Mouse (Mus musculus) left cerebral cortex, adult 2 months (tissue): ENCODE measurements at regions not wholly inside any gene's neighbourhood (a gene's known extent, or its start where the extent isn't known, plus 50 kb on each side); places are given as distances from the start of the nearest gene placed in this dataset.
A peak's percentile ranks its signal among the peaks of the same experiment; 100 is the strongest.
"Not testable (repeated sequence)": the region's sequence is repeated elsewhere in the genome, so short reads cannot be mapped to it uniquely, and the experiment has no call there.

Source experiments
- DNase-seq, 2 experiments: peaks; one replicate each; pipeline ENCODE4 v3.0.0; 2021 to 2022; ENCODE audit warnings: low spot score in 2 of 2, mixed read lengths in 1 of 2; ENCODE audit errors: extremely low spot score in 1 of 2
- H3K27ac ChIP-seq: fragments of 200-600 bp; 2 replicates; pipeline ENCODE4 v1.8.1; 2022
- H3K4me3 ChIP-seq: fragments of 200-600 bp; 2 replicates; pipeline ENCODE4 v1.8.1; 2022
- CTCF ChIP-seq: fragments of 200-600 bp; IDR thresholded peaks from 2 replicates; pipeline ENCODE4 v1.8.1; 2022; ENCODE audit warnings: antibody characterized with exemption, mild to moderate bottlenecking, moderate library complexity
- intact Hi-C: fragments of 180-260 bp; cut with DNase I; formaldehyde crosslinking; loops from one replicate; pipeline ENCODE4 v1.15.1; 2025

DNA sequence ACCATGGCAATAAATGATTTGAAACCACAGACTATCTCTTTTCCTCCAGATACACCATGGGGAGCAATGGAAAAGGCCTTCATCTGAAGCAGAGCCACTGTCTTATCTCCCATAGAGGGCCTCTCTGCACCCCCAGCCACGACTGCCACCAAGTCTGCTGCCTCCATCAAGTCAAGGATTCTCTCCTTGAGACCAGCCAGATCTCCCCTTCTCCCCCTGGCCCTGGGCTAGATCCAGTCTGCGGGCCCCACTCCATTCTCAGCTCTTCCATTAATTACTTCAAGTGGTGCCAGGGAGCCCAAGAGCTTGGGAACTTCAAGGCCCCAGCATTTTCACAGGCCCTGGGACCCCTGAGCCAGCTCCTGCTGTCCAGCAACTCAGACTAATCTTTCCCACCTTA, 351.8 kb upstream of the Cypt12 start:
- Histone ChIP-seq H3K4me3 (no peak overlapping the region), H3K27ac (no peak overlapping the region)
- intact Hi-C loops: no loop called here
- DNase-seq: no peak
- no peak for TF ChIP-seq CTCF

DNA sequence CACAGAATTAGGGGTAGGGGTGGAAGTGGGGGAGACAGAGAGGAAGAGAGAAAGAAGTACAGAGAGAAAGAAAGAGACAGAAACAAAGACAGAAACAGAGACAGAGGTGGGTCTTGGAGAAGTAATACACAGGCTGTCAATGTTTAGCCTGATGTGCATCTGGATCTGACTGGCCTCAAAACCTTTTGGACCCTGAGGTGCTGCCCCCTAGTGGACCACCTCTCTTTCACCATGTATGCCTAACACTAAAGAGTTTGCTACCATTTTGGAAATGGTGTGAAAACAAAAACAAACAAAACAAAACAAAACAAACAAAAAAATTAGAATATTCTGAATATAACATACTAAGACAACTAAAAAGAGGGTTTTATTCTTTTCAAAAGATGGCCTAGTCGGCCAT, 334.7 kb upstream of the Cypt12 start:
- peak; percentile 34 for TF ChIP-seq CTCF
- Histone ChIP-seq H3K4me3 (no peak overlapping the region), H3K27ac (no peak overlapping the region)
- intact Hi-C loops: no loop called here
- no peak for DNase-seq

DNA sequence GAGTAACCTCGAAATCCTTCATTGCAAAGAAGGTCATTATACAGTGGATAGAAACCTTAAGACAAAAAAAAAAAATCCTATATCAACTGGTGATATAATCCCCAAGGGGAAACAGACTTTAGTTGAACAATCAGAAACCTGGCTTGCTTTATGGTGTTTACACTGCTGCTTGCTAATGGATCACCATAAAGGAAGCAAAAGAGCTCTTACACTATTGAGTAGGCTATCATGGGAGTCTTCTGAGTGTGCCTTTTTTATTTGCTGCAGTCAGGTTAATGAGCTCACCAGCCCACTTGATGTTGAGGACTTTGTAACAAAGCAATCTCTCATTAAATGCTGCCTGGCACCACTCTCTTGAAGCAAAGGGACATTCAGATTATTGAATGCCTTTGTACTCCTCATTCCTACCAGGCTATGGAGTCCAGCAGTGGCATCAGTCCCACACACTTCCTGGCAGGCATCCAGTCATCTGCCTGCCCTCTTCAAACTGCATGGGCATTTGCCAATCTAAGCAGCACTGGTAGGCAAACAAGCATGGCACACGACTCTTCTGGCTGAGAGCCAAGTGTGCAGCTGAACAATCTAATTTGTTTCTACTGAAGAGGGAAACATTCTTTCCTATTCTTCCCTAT, 331.7 kb upstream of the Cypt12 start:
- TF ChIP-seq CTCF: no peak
- peak; percentile 32 to 42 for DNase-seq
- intact Hi-C loops: loop anchor here (5.0 kb wide), 1 partner anchor 1149 kb away; no protein-coding TSS in a partner anchor
- Histone ChIP-seq H3K27ac (no peak overlapping the region), H3K4me3 (no peak overlapping the region)

DNA sequence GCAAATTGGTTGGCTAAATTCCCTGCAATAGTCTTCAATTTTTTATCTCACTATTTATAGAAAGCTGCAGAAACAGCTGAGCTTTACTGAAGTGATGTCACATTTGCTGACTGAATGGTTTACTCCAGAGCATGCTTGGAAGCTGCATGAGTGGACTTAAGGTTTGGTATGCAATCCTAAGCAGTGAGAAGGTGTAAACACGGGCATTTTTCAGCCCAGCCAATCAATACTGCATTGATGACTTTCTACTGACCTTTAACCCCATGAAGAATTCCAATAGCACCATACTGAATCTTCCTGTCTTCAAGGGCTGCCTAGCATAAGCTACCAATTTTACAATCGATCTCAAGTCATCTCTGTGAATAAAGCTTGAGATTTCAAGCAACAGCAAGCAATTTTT, 328.7 kb upstream of the Cypt12 start:
- peak overlapping the region; percentile 71 for H3K27ac ChIP-seq
- intact Hi-C loops: loop anchor here (5.0 kb wide), 1 partner anchor 1152 kb away; no protein-coding TSS in a partner anchor

DNA sequence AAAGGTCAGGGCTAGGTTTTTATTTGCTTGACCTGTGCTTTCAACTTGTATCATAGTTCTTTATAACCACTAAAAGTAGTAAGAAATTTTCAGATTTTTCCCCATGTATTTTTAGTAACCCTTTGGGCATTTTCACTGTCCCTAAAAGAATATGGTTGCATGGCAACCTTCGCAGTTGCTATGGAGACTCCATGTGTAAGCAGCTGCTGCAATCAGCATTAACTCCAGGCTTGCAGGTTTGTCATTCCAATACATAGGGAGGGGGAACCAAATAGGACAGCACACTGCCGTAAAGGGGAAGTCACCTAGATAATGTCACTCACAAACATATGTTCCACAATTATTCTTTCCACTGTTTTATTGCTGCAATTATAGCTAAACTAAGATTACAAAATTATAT, 328.3 kb upstream of the Cypt12 start:
- Histone ChIP-seq H3K4me3 (no peak overlapping the region), H3K27ac (peak overlapping the region; percentile 71)
- TF ChIP-seq CTCF: no peak
- DNase-seq: peak; percentile 47 to 56
- intact Hi-C loops: loop anchor here (2.0 to 5.0 kb wide), 2 partner anchors 171 to 1153 kb away; no protein-coding TSS in a partner anchor

More for the DNA sequence above, 328.7 kb upstream of the Cypt12 start:
- no peak for TF ChIP-seq CTCF
- H3K4me3 ChIP-seq: no peak overlapping the region
- no peak for DNase-seq

DNA sequence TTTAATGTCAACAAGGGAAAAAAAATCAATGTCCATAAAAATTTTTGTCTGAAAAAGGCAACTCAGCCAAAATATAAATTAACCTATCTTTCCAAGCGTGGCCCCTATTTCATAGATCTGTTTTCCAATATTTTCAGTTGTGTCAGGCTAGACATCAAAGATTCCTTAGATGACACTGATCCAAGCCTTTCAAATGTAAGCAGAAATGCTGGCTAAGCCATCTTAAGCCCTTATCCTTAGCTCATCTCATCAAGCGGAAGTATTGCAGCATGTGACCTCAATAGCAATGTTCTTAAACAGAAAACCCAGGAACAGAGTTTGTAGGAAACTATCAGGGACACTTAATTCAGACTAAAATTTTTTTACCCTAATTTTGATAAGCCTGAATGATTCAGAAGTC, 327.8 kb upstream of the Cypt12 start:
- peak overlapping the region; percentile 71 for H3K27ac ChIP-seq
- intact Hi-C loops: loop anchor here (2.0 kb wide), 1 partner anchor 170 kb away; no protein-coding TSS in a partner anchor

DNA sequence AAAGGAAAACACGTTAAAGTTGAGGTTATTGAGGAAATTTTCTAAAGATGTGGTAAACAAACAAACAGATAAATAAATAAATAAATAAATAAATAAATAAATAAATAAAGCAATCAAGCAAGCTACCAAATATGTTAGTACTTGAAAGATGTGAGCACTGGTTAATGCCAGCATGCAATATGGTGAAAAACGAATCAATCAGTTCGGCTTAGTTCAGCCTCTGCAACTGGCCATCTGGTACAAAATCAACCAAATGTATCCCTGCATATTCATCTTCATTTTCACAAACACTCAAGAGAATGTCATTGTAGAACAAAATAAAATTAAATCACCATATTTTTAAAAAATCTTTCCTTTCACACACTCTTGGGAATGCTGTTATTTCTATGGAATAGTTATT, 315.7 kb upstream of the Cypt12 start:
- no peak overlapping the region for H3K27ac ChIP-seq
- intact Hi-C loops: no loop called here
- DNase-seq: no peak
- no peak for TF ChIP-seq CTCF
- H3K4me3 ChIP-seq: no peak overlapping the region

More for the DNA sequence above, 327.8 kb upstream of the Cypt12 start:
- no peak for DNase-seq
- no peak for TF ChIP-seq CTCF
- no peak overlapping the region for H3K4me3 ChIP-seq

DNA sequence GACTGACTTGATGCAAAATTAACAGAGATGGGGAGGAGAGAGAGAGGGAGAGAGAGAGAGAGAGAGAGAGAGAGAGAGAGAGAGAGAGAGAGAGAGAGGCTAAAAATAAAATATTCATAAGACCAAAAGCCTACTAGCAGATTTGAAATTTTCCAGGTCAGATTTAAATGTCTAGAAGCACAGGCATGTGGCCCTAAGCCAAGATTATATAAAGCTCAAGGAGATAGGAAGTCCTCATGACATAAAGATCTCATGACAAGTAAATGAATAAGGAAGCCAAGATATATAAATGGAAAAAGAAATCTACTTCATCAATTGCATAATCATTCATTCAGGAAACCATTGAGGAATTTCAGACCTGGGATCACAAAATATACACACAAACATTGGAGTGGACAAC, 311.9 kb upstream of the Cypt12 start:
- no peak overlapping the region for H3K27ac ChIP-seq
- no peak overlapping the region for H3K4me3 ChIP-seq
- intact Hi-C loops: no loop called here
- no peak for DNase-seq
- no peak for TF ChIP-seq CTCF

DNA sequence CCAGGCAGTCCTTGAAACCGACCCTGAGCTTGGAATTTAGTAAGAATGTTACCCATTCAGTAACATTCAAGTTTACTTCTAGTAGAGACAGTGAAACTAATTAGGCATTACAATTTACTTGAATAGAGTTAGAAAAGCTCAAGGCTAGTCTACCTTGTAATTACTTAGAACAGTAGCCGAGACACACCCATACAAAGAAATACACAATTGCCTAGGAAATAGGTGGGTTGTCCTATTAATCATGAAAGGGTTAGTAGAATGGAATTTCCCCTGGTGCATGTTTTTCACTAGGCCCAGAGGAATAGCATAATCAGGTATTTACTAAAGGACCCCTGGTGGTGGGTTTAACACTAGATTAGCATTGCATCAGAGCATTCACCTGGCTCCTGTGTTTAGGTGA, 288.2 kb upstream of the Cypt12 start:
- intact Hi-C loops, DNase-seq: not testable (repeated sequence)

DNA sequence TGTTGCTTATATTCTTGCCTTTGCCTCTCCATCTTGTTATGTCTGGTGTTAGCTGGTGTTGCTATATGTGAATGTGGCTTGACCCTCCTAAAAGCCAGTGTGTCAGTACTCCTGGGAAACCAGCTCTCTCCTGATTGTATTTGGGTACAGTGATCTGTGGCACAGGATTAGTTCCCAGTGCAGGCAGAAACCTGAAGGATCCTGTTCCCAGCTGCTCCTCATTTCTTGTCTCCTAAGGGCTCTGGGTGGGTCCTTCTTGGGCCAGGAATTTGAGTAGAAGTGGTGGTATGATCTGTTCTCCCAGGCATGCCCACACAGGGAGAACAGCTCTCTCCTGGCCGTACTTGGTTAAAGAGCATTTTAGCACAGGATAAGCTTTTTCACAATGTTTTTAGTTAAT, 286.2 kb upstream of the Cypt12 start:
- DNase-seq: no peak
- intact Hi-C loops: no loop called here
- no peak overlapping the region for H3K4me3 ChIP-seq

More for the DNA sequence above, 288.2 kb upstream of the Cypt12 start:
- H3K27ac ChIP-seq, H3K4me3 ChIP-seq: not testable (repeated sequence)

DNA sequence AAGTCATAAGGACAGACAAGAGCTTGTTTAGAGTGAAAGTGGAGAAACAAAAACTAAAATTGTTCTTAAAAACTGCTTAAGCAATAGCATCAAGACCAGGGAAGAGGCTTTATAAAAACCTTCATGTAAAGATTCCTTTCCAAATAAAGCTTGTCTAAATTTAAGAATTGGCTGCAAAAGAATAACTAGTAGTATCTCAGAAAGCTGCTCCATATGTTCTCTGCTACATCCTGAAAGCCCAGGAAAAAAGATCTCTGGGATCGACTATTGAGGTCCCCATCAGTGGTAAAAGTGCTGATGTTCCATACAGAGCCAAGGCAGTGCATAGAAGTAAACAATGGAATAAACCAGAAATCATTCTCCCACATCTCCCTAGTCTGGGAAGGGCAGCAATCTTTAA, 281.2 kb upstream of the Cypt12 start:
- DNase-seq: no peak

More for the DNA sequence above, 286.2 kb upstream of the Cypt12 start:
- no peak overlapping the region for H3K27ac ChIP-seq
- TF ChIP-seq CTCF: no peak

DNA sequence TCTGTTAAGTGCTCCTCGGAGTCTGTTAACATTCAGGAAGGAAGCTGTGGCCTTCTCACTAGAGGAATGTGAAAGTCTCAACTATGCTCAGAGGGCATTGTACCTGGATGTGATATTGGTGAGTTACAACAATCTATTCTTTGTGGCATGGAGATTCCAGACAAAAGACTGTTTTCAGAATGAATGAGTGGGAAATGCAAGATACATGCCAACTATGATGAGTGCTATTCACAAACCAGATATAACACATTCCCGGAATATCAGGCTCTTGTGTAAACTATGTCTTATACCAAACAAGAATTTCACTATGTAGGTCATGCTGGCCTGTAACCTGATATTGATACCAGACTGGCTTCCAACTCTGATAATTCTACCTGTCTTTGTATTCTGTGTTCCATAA, 279.4 kb upstream of the Cypt12 start:
- intact Hi-C loops: loop anchor here (5.0 kb wide), 1 partner anchor 108 kb away; no protein-coding TSS in a partner anchor
- Histone ChIP-seq H3K4me3 (no peak overlapping the region), H3K27ac (no peak overlapping the region)
- TF ChIP-seq CTCF: no peak
- no peak for DNase-seq

More for the DNA sequence above, 281.2 kb upstream of the Cypt12 start:
- no peak for TF ChIP-seq CTCF
- intact Hi-C loops: loop anchor here (5.0 kb wide), 1 partner anchor 110 kb away; no protein-coding TSS in a partner anchor
- Histone ChIP-seq H3K4me3 (no peak overlapping the region), H3K27ac (peak overlapping the region; percentile 61)
